Mouse (Mus musculus): ENCODE measurements at regions not wholly inside any gene's neighbourhood (a gene's known extent, or its start where the extent isn't known, plus 50 kb on each side); places are given as distances from the start of the nearest gene placed in this dataset.

DNA sequence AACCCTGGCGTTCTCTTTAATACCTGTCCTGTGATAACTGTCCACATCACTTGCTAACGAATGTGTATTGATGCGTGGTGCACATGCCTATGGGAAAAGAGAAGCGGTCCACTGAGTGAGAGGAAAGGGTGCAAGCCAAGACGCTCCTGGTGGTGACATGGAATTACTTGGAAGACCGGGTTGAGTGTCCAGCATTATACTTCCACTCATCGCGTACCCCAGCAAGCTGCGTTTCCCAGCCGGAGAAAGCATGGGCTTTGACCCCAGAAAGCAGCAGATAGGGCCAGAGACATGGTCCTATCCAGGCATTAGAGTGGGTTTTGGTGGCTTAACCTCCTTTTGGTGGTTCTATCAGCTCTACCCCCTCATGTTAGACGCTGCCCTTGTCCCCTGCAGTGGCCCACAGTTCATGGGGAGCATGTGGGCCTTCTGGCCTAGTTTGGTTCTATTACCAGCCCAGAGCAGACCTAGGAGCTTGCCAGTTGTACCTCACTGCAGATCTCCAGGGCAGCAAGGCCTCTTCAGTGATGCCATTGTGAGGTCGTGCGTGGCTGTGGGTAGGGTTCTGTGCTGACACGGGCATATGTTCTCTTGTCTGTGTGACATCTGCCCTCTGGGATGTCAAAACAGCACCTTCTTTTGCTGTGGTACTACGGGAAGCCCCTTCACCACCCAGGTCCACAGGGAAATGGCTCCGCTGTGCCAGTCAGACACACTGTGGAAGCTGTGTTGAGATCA lies 903.3 kb upstream of the Car8 start:
- TF ChIP-seq GATA4 (IDR thresholded peaks at IDR 0.05; ENCODE audit: insufficient replicate concordance, low read length): no peak

DNA sequence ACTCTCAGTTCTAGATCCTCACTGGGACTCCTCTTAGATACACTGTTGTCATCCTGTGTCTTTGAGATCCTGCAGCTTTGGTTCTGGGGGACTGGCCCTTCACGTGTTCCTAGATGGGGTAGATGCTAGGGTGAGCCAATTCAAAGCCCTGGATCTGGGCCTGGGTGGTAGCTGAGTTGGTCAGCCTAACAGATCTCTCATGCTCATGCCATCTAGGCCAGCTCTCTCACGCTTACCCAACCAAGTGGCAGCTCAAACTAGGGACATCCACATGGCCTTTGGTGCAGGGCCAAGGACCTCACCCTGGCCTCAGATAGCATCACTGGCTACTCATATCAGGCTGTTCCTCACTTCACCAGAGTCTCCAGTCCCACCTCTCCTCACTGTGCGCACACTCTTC lies 901.9 kb upstream of the Car8 start:
- TF ChIP-seq GATA4 (IDR thresholded peaks at IDR 0.05; ENCODE audit: insufficient replicate concordance, low read length): no peak

DNA sequence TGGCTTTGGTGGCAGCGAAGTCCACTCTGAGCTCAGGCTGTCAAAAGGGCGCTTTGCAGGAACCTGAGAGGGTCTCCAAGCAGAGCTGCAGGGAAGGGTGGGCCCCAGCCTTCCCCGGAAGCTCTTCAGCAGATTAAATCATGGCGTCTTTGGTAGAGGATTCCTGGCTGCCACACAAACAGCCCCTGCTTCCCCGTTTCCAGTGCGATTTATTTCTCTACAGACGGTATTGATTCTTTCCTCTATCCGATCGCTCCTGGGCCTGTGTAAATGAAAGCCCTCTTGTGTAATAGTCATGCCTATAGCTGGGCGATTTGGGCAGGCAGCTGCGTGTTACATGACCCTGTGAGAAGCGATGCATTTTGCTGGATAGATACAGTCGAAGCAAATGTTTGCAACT lies 897.8 kb upstream of the Car8 start:
- no peak for TF ChIP-seq GATA4 (IDR thresholded peaks at IDR 0.05; ENCODE audit: insufficient replicate concordance, low read length)

DNA sequence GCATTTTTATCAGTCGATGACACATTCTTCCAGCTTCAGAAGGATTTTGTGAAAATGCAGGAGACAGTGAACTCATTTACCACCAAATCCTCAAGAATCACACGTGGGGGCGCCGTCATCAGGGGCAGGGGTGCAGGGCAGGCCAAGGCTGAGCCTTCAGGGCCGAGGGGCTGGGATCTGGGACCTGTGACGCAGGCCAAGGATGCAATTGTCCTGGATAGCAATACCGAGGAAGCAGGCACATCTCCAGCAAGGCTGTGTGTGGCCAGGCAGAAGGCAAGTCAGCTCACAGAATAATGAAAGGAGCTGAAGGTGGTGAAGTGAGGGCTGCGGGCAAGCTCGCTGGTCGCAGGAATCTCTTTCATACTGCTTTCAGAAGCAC lies 897.3 kb upstream of the Car8 start:
- no peak for TF ChIP-seq GATA4 (IDR thresholded peaks at IDR 0.05; ENCODE audit: insufficient replicate concordance, low read length)

DNA sequence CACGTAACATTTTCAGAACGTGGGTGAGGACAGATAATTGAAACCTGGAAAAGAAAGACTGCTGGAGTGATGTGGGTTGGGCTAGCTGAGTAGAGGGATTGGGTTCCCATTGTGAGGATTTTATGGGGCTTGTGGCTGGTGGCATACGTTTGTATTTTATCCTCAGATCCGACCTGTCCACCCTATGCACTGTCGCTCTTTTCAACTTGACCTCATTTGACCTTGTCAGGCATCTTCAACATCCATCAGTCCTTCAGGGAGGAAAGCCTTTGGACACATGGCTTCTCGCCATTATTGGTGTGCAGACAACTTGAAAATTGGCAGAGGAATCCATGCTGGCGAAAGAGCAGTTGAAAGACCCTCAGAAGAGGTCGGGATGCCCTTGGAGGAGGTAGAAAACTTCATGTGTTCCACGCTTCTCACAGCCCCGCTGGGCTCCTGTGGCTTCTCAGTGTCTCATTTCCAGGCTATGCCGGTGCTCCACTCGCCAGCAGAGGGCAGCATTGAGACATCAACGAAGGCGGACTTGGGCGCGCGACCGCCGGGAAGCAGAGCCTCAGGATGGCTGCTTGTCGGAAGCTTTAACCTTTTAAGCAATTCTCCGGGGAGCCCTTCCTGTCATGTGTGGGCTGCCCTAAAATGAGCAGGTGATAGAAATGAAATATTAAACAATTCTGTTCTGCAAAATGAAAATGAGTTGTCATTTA lies 896.8 kb upstream of the Car8 start:
- no peak for TF ChIP-seq GATA4 (IDR thresholded peaks at IDR 0.05; ENCODE audit: insufficient replicate concordance, low read length)

DNA sequence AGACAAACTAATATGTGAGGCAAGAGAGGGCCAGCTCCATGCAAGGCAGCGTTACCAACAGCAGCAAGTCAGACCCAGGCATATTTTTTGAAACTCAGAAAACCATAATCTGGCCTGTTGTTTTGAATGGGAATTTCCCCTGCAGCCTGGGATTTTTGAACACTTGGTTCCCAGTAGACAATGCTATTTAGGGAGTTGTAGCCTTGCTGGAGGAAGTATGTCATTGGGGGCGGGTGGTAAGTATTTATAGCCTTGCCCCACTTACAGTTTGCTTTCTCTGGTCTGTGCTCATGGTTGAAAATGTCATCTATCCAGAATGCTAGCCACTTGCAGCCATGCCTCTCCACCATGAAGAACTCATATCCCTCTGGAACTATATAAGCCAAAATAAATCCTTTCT lies 894.9 kb upstream of the Car8 start:
- no peak for TF ChIP-seq GATA4 (IDR thresholded peaks at IDR 0.05; ENCODE audit: insufficient replicate concordance, low read length)

DNA sequence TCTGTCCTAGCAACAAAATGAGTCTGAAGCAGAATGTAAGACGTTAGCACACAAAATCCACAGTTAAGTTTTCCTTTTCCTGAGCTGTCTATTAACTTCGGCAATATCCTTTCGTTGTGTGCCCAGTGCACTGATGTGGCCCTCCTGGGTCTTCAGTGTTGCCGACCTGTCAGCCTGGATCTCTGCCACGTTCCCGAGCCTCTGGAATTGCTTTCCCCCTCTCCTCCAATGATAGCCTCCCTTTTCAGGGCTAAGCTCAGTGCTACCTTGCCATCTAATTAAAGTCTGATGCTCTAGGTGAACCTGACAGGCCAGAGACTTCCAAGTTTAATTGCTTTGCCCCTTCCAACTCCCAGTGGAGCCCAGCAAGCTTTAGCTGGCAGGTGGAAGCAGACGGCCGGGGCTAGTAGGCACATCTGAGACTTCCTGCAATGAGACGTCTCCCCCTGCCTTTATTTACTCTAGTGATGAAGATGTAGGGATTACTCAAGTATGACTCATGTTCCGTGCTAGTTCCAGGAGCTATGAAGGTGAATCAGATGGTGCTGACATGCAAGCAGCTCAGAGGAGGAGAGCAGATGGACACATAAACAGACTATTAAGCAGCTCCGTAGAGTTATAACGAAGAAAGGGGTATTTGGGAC lies 894.3 kb upstream of the Car8 start:
- no peak for TF ChIP-seq GATA4 (IDR thresholded peaks at IDR 0.05; ENCODE audit: insufficient replicate concordance, low read length)

DNA sequence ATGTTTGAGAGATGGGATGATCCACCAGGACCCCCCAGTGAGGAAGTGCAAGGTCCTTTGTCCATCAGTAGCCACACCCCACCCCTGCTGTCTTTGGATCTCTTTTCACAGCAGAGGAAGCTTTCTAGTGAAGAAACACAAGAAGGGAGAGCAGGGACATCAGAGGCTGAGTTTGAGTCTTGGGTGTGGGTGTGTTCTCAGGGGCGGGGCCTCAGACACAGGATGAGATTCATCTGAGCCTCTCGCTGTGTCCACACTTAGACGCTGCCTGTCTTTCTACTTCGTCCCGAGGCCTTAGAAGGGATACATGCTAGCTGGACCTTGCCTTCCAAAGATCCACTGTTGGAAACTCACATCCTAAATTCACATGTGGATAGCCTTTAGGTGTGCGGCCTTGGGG lies 893.5 kb upstream of the Car8 start:
- TF ChIP-seq GATA4 (IDR thresholded peaks at IDR 0.05; ENCODE audit: insufficient replicate concordance, low read length): no peak

DNA sequence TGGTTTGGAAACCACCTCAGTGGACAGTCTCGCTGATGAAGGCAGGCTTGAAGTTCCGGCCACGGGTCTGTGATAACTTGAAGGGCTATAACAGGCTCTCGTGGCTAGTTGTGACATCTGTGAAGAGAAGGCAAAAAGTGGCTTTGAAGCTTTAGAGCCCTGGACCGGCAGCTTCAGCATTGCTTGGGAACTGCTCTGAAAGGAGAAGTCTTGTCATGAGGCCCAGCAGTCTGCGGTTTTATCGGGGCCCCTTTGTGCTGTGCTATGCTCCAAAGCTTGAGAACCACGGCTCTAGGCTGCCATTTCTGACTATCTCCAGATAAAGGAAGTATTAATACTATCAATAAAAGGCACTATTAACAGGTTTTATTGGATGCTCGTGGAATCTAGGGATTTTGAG lies 892.8 kb upstream of the Car8 start:
- no peak for TF ChIP-seq GATA4 (IDR thresholded peaks at IDR 0.05; ENCODE audit: insufficient replicate concordance, low read length)

DNA sequence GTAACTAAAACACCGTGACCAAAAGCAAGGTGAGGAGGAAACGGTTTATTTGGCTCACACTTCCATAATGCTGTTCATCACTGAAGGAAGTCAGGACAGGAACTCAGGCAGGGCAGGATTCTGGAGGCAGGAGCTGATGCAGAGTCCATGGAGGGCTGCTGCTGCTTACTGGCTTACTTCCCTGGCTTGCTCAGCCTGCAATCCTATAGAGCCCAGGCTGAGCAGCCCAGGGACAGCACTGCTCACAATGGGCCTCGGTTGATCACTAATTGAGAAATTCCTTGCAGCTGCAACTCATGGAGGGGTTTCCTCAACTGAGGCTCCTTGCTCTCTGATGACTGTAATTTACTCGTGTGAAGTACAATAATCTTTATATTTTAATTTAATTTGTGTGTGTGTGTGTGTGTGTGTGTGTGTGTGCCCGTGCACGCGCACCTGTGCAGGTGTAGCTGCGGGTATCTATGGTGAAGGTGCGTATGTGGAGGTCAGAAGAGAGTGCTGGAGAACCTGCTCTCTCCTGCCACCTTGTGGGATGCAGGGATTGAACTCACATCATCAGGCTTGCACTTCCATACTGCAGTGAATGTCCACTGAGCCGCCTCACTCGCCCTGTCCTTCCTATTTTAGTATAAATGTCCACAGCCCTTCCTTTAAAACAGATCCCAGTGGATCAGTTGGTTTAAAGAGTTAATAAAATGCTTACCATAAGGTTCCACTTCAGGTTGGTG lies 886.6 kb upstream of the Car8 start:
- TF ChIP-seq GATA4 (IDR thresholded peaks at IDR 0.05; ENCODE audit: insufficient replicate concordance, low read length): no peak

DNA sequence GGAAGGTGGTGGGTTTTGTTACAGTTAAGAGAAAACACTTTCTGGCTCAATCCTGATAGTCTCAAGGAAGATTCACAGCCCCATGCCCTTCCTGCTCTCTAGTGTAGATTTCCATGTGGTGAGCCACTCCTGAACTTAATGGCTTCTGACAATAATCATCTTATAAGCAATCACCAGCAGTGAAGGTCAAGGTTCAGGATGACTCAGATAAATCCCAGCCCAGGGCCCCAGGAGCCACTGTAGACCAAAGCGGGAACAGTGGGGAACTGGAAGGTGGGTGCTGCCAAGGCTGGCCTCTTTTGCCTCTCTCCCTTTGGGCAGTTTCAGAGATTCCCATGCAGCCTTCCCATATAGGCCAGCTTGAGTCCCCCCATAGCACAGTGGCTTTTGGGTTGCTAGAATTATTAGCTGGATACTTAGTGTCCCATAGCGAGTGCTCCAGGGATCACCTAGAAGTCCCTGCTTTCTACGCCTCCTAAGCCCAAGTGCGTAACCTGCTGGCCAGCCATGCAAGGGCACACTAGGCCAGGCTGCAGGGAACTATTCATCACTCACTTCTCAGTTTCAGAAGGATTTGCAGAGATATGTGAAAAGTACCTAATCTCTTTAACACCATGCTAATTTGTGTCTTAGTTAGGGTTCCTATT lies 885.9 kb upstream of the Car8 start:
- TF ChIP-seq GATA4 (IDR thresholded peaks at IDR 0.05; ENCODE audit: insufficient replicate concordance, low read length): no peak

DNA sequence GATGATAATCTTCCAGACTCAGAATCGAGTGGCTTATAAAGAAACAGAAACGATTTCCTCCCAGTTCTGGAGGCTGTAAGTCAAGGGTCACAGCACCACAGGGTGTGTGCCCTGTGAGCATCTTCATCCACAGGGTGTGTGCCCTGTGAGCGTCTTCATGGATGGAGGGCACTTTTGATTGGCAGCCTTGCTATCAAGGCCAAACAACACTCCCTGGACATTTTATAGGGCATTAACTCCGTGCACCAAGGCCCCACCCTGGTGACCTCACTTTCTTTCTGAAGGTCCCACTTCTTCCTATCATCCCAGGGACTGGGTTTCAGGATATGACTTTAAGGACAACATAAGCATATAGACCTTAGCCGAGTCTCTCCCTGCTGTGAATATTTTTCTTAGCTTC lies 885.3 kb upstream of the Car8 start:
- no peak for TF ChIP-seq GATA4 (IDR thresholded peaks at IDR 0.05; ENCODE audit: insufficient replicate concordance, low read length)

DNA sequence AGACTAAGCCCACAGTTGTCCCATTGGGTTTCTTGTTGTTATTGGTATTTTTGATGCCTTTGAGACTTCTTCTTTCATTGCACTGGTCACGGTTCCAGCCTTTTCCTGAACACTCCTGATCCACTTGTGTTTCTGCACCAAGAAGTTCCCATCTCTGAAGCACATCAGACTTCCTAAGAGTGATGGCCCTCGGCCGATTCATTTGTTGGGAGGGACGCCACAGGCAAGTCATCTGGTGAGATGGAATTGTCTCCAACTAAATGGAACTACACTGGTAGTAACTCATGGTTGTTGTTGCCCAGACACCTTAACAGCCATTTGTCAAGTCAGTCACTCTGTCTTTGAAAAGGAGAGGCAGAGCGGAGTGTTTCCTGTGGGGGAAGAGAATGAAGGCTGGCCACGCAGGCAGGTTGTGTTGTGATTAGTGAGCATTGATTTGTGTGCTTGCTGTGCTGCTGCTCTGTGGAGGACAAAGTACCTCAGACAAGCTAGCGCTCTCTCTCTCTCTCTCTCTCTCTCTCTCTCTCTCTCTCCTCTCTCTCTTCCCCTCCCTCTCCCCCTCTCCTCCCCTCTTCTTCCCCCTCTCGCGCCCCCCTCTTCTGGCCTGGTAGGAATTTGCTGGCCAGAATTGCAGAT lies 884.7 kb upstream of the Car8 start:
- TF ChIP-seq GATA4 (IDR thresholded peaks at IDR 0.05; ENCODE audit: insufficient replicate concordance, low read length): no peak

DNA sequence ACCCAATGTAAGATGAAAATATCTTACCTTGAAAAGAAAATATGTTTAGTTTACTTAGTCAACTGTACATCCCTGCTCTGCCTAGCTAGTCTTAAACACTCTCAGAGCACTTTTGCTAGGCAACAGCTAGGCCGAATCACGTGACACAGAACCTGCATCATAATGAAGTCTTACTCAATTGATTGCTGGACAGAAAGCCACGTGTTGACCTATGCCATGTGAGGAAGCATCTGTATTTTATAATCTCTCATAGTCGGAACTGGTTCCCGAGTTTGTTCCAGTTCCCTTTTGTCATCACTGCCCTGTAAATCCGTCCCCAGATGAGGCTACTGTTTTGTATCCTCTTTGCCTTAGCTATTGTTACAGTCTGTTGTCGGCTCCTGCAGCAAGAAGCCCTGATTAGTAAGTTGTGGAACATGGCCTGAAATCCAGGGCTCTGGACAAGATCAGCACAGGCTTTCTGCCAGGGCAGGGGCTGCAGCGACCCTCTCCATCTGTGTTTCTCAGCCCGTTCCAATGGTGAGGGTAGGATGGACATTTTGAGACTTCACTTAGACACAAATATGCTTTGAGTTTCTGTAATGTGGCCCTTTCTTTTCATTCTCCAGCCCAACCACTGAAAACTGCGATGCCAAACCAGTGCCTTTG lies 883.9 kb upstream of the Car8 start:
- no peak for TF ChIP-seq GATA4 (IDR thresholded peaks at IDR 0.05; ENCODE audit: insufficient replicate concordance, low read length)
